ENCODE assay signal across 11 mouse cellular contexts in the genomic region with DNA sequence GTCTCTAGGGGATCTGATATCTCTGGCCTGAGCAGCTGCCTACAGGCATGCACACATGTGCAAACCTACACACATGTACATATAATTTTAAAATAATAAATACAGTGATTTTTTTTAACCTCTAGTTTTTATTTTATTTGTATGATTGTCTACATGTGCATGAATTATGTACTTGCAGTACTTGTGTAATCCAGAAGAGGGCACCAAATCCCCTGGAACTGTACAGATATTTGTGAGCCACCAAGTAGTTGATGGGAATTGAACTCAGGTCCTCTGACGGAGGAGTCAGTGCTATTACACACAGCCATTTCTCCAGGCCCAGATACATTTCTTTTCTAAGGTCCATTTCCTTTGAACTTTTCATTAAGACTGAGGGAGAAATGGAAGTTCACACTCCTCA. TPM values are rescaled to one million over a fixed set of nuclear protein-coding genes. Genes with fewer than 3 reads are reported as not detected.
A peak's percentile ranks its signal among the peaks of the same experiment; 100 is the strongest.
DNase-seq lines count a peak whose midpoint lies in the region; ATAC-seq and TF ChIP-seq lines count a peak whose summit lies in the region.
"Had no signal": no experiment of that assay in that cellular context is flagged by ENCODE, and none has a peak within 500 bp of the region (broad histone marks: within the 10 kb centered on the region; RNA-seq: fewer than 3 reads in every experiment).

No protein-coding gene starts in this region.

- H3K4me3 ChIP-seq in liver, adult 2 months (ENCODE audit: insufficient read depth, low read depth, low read length) = no peak overlapping the region
- H3K4me3 ChIP-seq in liver, embryonic 11.5 days (ENCODE audit: low read depth, low read length) = no peak overlapping the region
- H3K4me3 ChIP-seq in ES-E14 (ENCODE audit: insufficient read depth in 1 of 2, low read depth in 1 of 2, low read length in 2 of 2, poor library complexity in 1 of 2, severe bottlenecking in 1 of 2) = no peak overlapping the region
- H3K4me3 ChIP-seq: heart, embryonic 13.5 days had no signal

- TF ChIP-seq POLR2A in liver, adult 2 months (IDR thresholded peaks at IDR 0.05; ENCODE audit: extremely low read depth, insufficient read depth, low read length) = no peak

- no peaks in the 10 kb centered on the region for H3K36me3 ChIP-seq in liver, adult 2 months (ENCODE audit: control insufficient read depth, insufficient read depth, low read length)
- no peaks in the 10 kb centered on the region for H3K36me3 ChIP-seq in liver, embryonic 11.5 days (ENCODE audit: control insufficient read depth, insufficient read depth, low read length)
- no peaks in the 10 kb centered on the region for H3K36me3 ChIP-seq in ES-E14 (ENCODE audit: control insufficient read depth, insufficient read depth, low read length, poor library complexity, severe bottlenecking)
- H3K36me3 ChIP-seq: heart, embryonic 13.5 days had no signal

- H3K9me3 ChIP-seq in liver, embryonic 11.5 days (ENCODE audit: control insufficient read depth, low read length) = no peaks in the 10 kb centered on the region
- H3K9me3 ChIP-seq in ES-E14 (ENCODE audit: control insufficient read depth, insufficient read depth, low read depth, low read length) = no peaks in the 10 kb centered on the region
- H3K9me3 ChIP-seq: heart, embryonic 13.5 days had no signal

- H3K9ac ChIP-seq in liver, adult 2 months (ENCODE audit: low read depth, low read length) = no peak overlapping the region
- no peak overlapping the region for H3K9ac ChIP-seq in liver, embryonic 11.5 days (ENCODE audit: low read depth, low read length)
- no peak overlapping the region for H3K9ac ChIP-seq in ES-E14 (ENCODE audit: insufficient read depth, low read depth, low read length, poor library complexity, severe bottlenecking)
- H3K9ac ChIP-seq: heart, embryonic 13.5 days had no signal

- peak; percentile 39 for TF ChIP-seq CTCF in liver, adult 2 months (IDR thresholded peaks at IDR 0.05; ENCODE audit: low read depth, low read length)

- no peak overlapping the region for H3K4me2 ChIP-seq in liver, embryonic 11.5 days
- H3K4me2 ChIP-seq: heart, embryonic 13.5 days had no signal

- 54% methylated on average over 1 of the region's 1 CpGs for WGBS in liver, adult 2 months
- WGBS in liver, embryonic 11.5 days = 49% methylated on average over 1 of the region's 1 CpGs

- H3K79me2 ChIP-seq in liver, adult 2 months (ENCODE audit: control insufficient read depth, insufficient read depth, low read length) = no peaks in the 10 kb centered on the region

- H3K27ac ChIP-seq in liver, adult 2 months (replicated peaks; ENCODE audit: insufficient read depth, low read depth, low read length) = no peak overlapping the region
- no peak overlapping the region for H3K27ac ChIP-seq in liver, embryonic 11.5 days (ENCODE audit: low read depth, low read length)
- H3K27ac ChIP-seq in ES-E14 (ENCODE audit: insufficient read depth, low read depth, low read length, poor library complexity, severe bottlenecking) = no peak overlapping the region
- H3K27ac ChIP-seq: heart, embryonic 13.5 days had no signal

- H3K4me1 ChIP-seq in liver, adult 2 months (ENCODE audit: control insufficient read depth, insufficient read depth, low read length) = no peaks in the 10 kb centered on the region
- H3K4me1 ChIP-seq in liver, embryonic 11.5 days (replicated peaks; ENCODE audit: control insufficient read depth, insufficient read depth, low read length) = no peaks in the 10 kb centered on the region
- H3K4me1 ChIP-seq in ES-E14 (ENCODE audit: control insufficient read depth in 2 of 2, insufficient read depth in 2 of 2, low read length in 2 of 2, poor library complexity in 1 of 2) = no peaks in the 10 kb centered on the region
- H3K4me1 ChIP-seq: heart, embryonic 13.5 days had no signal

- no peak for ATAC-seq in liver, embryonic 11.5 days (replicated peaks; ENCODE audit: low FRiP score)

- H3K27me3 ChIP-seq in liver, adult 2 months (ENCODE audit: control insufficient read depth, insufficient read depth, low read length) = no peaks in the 10 kb centered on the region
- no peaks in the 10 kb centered on the region for H3K27me3 ChIP-seq in liver, embryonic 11.5 days (replicated peaks; ENCODE audit: control insufficient read depth, insufficient read depth, low read length)
- H3K27me3 ChIP-seq: heart, embryonic 13.5 days had no signal

- in situ Hi-C loops in ES-E14 (cut with MboI; ENCODE audit: low sequenced_read_pairs in 2 of 2, unreplicated experiment in 2 of 2) = no loop called here

- DNase-seq in embryo, embryonic 10.5 days (ENCODE audit: low spot score) = peak; percentile 57
- DNase-seq in embryo, embryonic 9.5 days (ENCODE audit: extremely low spot score) = no peak
- DNase-seq in liver, adult 2 months (ENCODE audit: extremely low read depth, low read depth, low spot score) = peak; percentile 24
- no peak for DNase-seq in liver, embryonic 11.5 days (ENCODE audit: low spot score)
- no peak for DNase-seq in ES-E14 (ENCODE audit: low read depth, low spot score)
- DNase-seq in induced T-regulatory cell, adult 2 months (ENCODE audit: low read depth) = peak; percentile 54
- no peak for DNase-seq in spleen, adult 12 weeks (ENCODE audit: low spot score)
- no peak for DNase-seq in urinary bladder, postnatal 14 days (ENCODE audit: low spot score)
- DNase-seq: thymus, postnatal 4 days had no signal

TF ChIP-seq in ES-E14, 5 proteins besides CTCF, POLR2A, EP300 and RAD21:
- TF ChIP-seq ZNF384 (IDR thresholded peaks at IDR 0.05; ENCODE audit: low read depth, low read length) (no peak), CHD2 (IDR thresholded peaks at IDR 0.05; ENCODE audit: low read depth, low read length) (no peak), ZC3H11A (IDR thresholded peaks at IDR 0.05; ENCODE audit: borderline replicate concordance, low read depth, low read length) (peak; percentile 71), HCFC1 (IDR thresholded peaks at IDR 0.05; ENCODE audit: borderline replicate concordance, insufficient read depth, low read length) (no peak), MAFK (IDR thresholded peaks at IDR 0.05; ENCODE audit: insufficient read depth, low read depth, low read length) (no peak)
TF ChIP-seq in ES-E14: peak in this region for 1.

RNA-seq across cellular contexts. Expression of a gene that starts 12.3 kb away (rescaled TPM):
- total RNA-seq in liver, adult 2 months (2014; rRNA removed) = not detected in 2 replicates
- not detected in 2 replicates for polyA plus RNA-seq in liver, adult 2 months (2012; rRNA removed)
- polyA plus RNA-seq in liver, embryonic 11.5 days (2014; fragmentation: Nextera tagmentation; extraction: Ambion mirVana) = not detected in 2 replicates
- total RNA-seq in ES-E14 (2012; rRNA removed) = 0.04 TPM in 1 of 2 replicates, not detected in the other
- total RNA-seq: megakaryocyte-erythroid progenitor cell, adult 5-6 weeks had no signal
- polyA plus RNA-seq: heart, embryonic 13.5 days had no signal

Comparison
In these comparisons a context has a peak if more than half of its experiments do, and no peak if none do; other contexts are left out.
1. DNase-seq: peak in embryo, embryonic 10.5 days (single experiment), liver, adult 2 months (single experiment) and induced T-regulatory cell, adult 2 months (single experiment); none in embryo, embryonic 9.5 days (single experiment), liver, embryonic 11.5 days (single experiment), ES-E14 (single experiment), spleen, adult 12 weeks (single experiment) and urinary bladder, postnatal 14 days (single experiment).